Mouse (Mus musculus): ENCODE measurements at regions not wholly inside any gene's neighbourhood (a gene's known extent, or its start where the extent isn't known, plus 50 kb on each side); places are given as distances from the start of the nearest gene placed in this dataset.

GRCm38 (mm10) chr2:137379816-137380215, 263.4 kb upstream of the Jag1 start:
- no peak for TF ChIP-seq MYOD1 (IDR thresholded peaks at IDR 0.05; ENCODE audit: control insufficient read depth in 1 of 3, insufficient read length in 2 of 3, low read depth in 2 of 3)
- no peak for TF ChIP-seq POLR2A (IDR thresholded peaks at IDR 0.05; ENCODE audit: insufficient read length, low read depth)
- no peak for TF ChIP-seq MAX (IDR thresholded peaks at IDR 0.05; ENCODE audit: low read depth)
- no peak for TF ChIP-seq TCF12 (IDR thresholded peaks at IDR 0.05; ENCODE audit: insufficient read depth, poor library complexity, severe bottlenecking)
- TF ChIP-seq CEBPB (IDR thresholded peaks at IDR 0.05; ENCODE audit: insufficient read depth, poor library complexity, severe bottlenecking), result 0 out of 2 replicates have a peak, but pooled peaks have one; percentile 11
- TF ChIP-seq POLR2AphosphoS2 (IDR thresholded peaks at IDR 0.05; ENCODE audit: insufficient read length, low read depth), result no peak
- TF ChIP-seq USF1 (IDR thresholded peaks at IDR 0.05; ENCODE audit: low read depth), result no peak
- TF ChIP-seq SRF (IDR thresholded peaks at IDR 0.05; ENCODE audit: control insufficient read depth, insufficient read length, low read depth), result no peak
- TF ChIP-seq MYOG (IDR thresholded peaks at IDR 0.05; ENCODE audit: control insufficient read depth in 1 of 3, insufficient read depth in 1 of 3, insufficient read length in 2 of 3, low read depth in 2 of 3), result no peak
- no peak for TF ChIP-seq E2F4 (IDR thresholded peaks at IDR 0.05; ENCODE audit: insufficient read depth)
- TF ChIP-seq TCF3 (IDR thresholded peaks at IDR 0.05; ENCODE audit: insufficient read length, low read depth), result no peak
